Mouse (Mus musculus) cerebellum, adult 9-11 months (tissue): ENCODE results near the gene Cfb.

Source experiments
- DNase-seq: peaks from one replicate; pipeline ENCODE4 v3.0.0; 2022

Gene Cfb

DNA sequence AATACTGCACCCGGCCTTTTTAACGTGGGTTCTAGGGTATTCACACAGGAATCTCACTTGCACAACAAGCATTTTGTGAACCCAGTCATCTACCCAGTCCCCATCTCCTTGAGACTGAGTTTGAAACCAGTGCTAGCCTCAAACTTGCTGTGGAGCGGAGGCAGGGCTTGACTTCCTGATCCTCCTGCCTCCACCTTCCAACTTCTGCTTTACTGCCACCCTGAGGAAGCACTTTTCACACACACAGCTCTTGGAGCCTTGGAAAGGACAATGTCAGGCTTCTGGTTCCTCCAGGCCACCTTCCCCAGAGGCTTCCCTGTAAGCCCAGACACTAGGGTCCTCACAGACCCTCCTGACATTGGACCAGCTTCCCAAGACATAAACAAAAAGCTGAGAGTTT lies 21.0 kb upstream of the Cfb start:
- DNase-seq: no peak

DNA sequence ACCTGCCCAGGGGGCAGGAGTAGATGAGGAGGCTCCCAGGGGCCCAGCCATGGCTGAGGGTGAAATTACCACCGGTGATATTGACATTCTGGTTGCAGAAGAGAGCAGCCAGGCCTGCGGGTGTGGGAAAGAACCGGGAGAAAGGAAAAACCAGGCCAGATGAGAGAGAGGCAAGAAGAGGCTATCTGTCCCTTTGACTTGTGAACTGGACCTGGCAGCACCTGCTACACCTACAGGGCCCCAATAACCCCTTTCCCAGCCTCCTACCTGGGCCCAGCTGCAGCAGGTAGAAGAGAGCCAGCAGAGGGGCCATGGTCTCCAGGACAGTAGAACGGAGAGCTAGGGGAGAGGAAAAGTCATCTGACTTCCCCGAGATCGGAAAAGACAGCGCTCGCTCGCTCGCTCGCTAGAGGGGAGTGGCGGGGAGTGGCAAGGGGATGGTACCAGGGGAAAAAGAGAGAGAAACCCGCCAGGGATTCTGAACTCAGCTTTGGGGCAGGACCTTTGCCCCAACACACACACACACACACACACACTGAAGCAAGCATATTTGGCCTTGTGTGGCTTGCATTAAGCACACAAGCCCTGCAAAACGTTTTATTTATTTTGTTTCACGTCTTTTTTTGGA lies 19.5 kb upstream of the Cfb start, which contains the start of gene Gm20547:
TSS of gene Gm20547 (minus strand) at position 360 of the 628 bp plus-strand sequence.
- no peak for DNase-seq

DNA sequence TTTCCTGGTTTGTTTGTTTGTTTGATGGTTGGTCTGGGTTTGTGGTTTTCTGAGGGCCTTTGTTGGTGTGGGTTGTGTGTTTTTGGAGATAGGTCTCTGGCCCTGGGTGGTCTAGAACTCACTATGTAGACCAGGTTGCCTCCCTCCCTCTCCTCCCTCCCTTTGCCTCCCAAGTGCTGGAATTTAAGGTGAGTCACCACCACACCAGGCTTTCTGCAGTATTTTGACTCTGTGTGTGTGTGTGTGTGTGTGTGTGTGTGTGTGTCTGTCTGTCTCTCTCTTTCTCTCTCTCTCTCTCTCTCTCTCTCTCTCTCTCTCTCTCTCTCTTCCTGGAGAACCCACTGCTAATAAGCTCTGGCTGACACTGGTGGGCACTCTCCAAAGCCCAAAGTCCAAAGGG lies 18.8 kb upstream of the Cfb start:
- no peak for DNase-seq

DNA sequence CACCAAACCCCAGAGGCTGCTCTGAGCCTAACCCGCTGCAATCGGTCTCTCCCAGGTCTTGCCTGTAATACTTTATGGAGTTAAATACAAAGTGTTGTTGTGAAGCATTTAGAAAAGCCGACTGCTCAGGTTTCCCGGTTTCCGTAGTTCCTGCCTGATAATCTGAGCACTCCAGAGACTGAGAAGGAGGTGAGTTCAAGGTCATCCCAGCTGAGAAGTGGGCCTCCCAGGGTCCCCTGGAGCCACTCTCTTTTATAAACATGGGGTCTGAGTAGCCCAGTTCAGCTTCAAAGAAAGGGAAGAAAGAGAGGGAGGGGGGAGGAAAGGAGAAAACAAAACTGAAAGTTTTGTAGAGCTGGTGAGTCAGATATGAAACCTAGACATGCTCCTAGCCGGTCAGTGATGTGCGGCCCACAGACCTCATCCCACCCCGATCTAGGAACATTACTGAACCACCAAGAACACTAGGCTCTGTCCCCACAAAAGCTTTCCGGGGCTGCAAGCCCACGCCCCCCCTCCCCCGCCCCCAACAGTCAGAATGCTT lies 17.1 kb upstream of the Cfb start, which contains the start of gene Zbtb12:
TSS of gene Zbtb12 (plus strand) at position 148 of the 544 bp plus-strand sequence.
- DNase-seq: no peak

DNA sequence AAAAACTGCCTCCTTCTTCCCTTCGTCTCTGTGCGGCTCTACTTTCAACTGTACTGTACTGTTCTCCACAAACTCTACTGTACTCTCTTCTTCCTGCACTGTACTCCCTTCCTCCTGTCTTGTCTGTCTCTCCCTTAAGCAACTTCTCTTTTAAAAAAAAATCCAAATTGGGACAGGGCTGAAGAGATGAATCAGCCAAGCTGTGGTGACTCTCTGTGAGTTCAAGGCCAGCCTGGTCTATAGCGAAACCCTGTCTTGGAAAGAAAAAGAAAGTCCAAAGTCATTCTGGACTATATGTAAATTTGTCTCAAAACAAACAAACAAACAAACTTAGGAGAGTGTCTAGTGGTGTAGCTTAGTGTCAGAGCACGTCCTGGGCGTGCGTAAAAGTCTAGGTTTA lies 12.0 kb upstream of the Cfb start:
- no peak for DNase-seq

DNA sequence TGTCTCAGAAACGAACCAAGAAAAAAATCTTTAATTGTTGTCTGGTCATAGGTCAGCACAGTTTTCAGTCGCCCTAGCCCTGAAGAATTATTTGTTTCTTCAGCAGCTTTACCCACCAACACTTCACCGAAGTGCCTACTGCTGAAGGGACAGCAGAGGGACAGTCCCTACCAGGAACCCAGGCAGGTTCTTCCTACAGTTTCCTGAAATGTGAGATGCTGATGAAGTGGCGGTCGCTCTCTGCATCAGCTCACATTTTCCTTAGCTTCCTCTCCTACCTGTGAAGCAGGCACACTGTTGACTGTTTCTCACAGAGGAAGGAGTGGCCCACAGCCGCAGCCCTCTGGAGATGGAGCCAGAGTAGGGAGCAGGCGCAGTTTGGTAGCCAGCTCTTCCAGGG lies 3.7 kb upstream of the Cfb start:
- no peak for DNase-seq

DNA sequence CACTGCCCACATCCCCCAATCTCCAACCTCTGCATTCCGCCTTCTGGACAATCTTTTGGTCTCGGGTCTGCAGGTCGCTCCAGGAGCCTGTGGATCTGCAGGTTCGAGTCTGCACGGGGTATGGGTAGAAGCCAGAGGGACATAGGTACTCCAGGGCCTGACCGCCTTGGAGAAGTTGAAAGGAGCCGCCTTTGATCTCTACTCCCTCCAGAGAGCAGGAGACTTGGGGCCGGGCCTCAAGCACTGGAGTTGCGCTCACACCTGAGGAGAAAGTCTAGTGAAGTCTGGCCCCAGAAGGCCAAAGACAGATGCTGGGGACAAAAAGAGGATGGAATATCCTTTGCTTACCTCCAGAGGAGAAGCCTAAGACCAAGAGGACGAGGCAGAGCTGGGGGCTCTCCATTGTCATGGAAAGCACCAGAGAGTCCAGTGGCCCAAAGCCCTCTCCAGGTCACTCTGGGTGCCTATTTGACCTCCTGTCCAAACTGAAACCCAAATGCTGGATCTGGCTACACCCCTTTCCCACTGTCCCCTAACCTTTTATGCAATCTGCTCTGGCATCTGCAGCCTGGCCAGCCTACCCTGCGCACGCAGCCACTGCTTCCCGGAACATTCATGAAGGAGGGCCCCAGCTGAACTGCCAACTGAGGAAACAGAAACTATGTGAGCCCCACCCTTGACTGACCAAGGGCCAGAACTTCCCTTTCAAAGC lies 458 bp downstream of the Cfb start:
- no peak for DNase-seq

DNA sequence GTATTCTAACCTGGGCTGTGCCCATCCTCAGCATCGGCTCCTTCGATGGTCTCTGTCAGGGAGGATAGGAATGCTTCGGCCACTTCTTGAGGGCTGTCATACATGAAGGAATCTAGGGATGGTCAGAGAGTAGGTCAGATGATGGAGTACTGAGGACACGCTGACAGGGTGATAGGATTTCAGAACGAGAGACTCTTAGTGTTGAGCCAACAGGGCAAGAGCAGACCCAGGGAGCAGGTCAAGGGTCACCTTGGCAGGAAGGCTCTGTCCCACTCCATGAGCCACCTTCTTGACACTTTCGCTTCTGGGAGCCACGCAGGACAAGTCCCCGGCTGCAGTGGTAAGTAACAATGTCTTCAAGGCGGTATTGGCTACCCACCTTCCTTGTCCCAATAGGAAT lies 1.8 kb downstream of the Cfb start:
- DNase-seq: no peak

DNA sequence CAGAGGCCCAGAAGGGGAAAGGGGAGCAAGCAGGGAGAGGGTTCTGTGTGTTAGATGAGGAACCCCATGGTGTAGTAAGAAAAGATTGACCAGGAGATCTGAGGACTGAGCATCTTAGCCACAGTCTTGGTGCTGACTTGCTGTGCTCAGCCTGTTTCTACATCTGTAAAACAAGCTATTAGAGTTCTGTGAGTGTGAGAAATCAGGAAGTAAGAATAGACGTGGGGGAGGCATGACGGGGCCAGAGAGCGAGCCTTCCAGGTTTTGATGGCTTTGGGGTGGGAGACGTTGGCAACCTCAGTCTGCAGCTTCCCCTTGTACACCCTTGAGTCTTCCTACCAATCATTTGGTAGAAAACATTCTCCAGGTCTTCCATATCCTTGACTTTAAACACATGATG lies 3.6 kb downstream of the Cfb start:
- no peak for DNase-seq

DNA sequence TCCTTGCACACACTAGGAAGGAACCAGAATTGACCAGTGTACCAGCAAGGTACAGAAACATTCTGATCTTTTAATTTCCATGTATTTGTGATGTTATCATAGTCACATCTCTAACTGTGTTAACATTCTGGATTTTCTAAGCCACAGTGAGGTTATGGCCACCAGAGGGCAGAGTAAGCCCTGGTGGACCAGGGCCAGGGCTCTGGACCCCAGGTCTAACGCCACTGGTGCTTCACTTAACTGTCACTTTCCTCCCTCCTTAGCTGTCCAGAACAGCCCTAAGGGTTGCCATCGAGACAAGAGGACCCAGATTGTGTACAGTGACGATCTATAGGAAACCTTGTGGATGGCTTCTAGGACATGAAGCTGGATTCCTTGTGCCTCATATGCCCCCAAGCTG lies 6.5 kb downstream of the Cfb start:
- no peak for DNase-seq

DNA sequence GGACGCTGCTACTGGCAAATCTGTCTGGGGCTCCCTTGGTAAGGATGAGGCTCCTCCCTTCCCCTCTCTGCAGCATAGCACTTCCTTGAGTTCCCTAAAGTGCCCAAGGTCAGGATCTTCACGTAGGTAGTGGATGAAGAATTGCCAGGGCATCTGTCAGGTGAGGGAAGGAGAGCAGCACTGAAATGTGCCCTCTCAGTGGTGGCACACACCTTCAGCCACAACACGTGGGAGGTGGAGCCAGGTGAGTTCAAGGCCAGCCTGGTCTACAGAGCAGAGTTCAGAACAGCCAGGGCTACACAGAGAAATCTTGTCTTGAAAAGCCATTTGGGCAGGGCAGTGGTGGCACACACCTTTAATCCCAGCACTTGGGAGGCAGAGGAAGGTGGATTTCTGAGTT lies 7.6 kb downstream of the Cfb start:
- no peak for DNase-seq

DNA sequence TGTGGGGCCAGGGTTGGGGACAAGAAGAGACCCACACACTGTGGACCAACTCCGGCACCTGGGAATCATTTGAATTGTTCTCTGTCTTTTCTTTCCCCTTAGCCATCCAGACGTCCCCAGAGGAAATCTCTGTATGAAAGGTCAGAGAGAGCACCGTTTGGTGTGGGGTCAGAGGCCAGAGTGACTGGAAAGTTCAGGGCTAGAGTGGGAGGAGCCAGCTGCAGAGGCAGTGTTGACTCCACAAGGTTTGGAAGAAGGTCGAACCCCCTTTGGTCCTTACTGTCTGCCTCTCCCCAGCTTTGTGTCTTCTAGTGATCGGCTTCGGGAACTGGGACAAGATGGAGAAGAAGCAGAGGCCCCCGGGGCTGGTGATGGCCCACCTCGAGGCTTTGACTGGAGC lies 8.8 kb downstream of the Cfb start:
- no peak for DNase-seq

DNA sequence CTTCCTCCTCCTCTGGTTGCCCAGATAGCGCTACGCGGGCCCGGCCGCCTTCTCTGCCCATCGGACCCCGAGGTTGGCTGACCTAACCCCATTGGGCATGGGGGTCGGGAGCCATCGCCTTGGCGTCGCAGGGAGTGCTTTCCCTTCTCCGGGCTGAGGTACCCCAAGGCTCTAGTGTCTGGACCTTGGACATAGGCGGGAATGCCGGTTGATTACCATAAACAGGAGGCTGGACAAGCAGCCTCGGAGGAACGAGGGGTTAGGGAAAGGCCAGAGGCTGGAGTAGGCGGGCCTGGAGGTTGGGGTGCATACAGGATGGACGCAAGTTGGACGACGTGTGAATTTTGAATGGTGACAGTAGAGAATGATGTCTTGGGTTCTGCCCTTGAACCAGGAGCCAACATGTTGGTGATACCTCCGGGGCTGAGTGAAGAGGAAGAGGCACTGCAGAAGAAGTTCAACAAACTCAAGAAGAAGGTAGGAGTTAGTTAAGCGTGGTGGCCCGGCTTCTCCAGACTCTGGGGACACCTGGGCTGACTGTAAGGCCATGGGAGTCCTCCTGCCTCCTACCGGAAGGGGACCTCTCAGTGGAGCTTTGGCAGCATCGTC lies 11.7 kb downstream of the Cfb start:
- DNase-seq: no peak

DNA sequence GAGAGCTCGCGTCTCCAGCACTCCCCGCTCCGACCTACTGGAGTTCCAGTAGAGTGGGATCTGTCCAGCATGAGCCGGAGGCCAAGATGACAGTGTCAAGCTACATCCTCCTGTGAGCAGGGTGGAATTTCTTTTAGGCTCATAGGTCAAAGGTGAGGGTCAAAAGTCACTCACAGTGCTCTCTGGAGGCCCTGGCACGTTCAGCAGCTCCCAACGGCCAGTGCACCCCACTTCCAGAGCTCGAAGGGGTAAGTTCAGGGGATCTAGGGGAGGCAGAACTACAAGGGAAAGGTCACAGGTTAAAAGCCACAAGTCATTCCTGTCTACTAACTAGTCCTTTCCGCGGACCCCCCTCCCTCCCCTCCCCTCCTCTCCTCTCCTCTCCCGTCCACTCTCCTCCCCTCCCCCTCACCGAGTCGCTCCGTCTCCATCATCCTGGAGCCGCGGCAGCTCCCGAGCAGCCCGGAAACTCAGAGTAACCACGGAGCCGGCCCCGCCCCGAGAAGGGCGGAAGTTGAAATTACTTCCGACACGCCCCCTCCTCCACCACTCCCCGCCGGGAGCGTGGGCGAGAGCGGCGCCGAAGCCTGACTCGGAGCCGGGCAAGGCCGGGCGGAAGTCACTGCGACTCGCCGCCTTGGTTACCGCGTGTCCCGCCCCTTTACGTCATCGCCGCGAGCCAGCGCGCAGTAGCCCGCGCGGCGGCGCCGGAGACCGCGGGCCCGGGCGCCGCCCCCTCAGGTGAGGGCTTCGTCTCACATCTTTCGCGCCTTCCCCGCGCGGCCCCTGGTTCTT lies 12.4 kb downstream of the Cfb start, which contains the start of the genes Skiv2l and Nelfe:
TSS of gene Skiv2l (minus strand) at position 489 of the 795 bp plus-strand sequence.
TSS of gene Nelfe (plus strand) at position 670 of the 795 bp plus-strand sequence.
- peak; percentile 98 for DNase-seq

DNA sequence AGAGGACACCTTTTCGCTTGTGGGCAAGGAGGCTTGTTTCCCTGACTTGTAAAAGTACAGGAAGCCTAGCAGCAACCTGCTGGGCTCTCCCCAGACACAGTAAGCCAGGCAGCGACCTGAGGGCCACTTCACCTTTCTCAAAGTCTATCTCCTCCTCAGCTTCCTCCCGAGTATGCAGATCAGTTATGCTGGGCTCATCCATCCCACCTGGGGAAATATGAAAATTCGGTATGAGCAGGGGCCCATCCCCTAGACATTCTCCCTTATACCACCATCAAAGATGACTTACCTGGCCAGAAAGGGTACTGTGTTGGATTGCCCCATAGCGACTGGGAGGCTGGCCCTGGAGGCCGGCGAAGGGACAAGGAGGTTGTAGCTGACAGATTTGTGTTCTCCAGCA lies 14.7 kb downstream of the Cfb start:
- DNase-seq: no peak

DNA sequence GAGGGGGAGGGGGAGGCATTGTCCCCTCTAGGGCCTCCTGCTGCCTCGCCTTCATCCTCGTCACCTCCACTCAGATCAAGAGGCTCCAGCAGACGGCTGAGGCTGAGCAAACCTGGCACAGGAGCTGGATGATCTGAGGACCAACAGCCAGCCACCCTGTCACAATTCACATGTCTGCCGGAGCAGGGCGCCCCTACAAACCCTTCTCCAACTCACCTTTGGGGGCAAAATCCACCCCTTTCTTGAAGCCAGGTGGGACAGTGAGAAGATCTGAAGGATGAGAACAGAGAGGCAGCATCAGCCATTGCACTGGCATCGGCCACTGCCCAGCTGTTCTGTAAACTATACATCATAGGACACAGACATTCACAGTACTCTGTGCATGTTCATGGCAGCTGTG lies 15.1 kb downstream of the Cfb start:
- DNase-seq: no peak

DNA sequence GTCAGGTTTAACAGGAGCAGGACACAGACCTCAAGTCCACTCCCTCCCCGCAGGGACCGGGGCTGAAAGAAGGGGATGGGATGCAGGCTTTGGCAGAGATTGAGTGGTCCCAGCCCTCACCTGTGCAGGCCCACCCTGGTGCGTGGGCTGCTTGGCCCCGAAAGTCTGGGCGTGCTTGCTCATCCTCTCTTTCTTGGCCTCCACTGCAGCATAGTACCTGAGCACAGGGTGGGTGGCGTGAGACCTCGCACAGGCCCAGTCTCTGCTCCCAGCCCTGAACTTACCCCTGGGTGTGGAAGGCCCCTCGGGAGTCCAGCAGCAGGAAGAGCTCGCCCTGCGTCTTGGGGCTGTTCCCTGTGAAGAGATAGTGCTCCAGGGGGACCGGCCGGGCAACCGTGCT lies 17.4 kb downstream of the Cfb start:
- no peak for DNase-seq

DNA sequence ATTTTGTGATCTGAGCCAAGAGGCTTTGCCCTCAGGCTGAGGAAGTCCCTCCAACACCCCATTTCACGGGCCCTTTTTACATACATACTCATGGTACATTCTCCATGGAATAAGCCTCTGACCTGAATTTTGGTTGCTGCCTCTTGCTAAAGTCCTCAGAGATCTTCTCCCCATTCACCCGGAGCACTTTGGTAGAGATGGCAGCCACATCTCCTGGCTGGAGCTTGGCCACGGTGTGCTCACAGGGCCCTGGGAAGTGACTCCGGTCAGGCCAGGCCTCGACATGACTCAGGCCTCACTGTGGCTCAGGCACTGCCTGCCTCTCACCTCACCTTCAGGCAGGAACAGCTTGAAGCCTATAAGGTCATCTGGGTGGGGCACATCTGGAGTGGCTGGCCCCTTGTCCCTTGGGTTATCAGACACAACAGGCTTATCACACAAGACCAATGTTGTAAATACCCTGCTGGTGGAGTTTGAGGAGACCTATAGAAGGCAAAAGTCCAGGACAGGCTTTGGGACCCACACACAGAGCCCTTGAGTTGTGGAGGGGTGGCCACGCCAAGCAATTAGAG lies 21.5 kb downstream of the Cfb start:
- no peak for DNase-seq

DNA sequence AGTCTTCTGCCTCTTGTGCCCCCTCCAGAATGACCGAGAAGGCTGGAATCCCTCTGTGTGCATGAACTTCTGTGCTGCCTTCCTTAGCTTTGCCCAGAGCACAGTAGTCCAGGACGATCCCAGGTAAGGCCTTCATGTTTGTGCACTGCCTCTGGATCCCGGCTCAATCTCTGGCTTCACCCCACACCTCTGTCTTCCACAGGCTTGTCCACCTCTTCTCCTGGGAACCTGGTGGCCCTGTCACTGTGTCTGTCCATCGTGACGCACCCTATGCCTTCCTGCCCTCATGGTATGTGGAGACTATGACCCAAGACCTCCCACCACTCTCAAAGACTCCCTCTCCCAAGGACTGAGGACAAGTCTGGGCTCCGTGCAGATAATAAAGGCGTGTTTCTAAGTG lies 23.5 kb downstream of the Cfb start:
- no peak for DNase-seq

DNA sequence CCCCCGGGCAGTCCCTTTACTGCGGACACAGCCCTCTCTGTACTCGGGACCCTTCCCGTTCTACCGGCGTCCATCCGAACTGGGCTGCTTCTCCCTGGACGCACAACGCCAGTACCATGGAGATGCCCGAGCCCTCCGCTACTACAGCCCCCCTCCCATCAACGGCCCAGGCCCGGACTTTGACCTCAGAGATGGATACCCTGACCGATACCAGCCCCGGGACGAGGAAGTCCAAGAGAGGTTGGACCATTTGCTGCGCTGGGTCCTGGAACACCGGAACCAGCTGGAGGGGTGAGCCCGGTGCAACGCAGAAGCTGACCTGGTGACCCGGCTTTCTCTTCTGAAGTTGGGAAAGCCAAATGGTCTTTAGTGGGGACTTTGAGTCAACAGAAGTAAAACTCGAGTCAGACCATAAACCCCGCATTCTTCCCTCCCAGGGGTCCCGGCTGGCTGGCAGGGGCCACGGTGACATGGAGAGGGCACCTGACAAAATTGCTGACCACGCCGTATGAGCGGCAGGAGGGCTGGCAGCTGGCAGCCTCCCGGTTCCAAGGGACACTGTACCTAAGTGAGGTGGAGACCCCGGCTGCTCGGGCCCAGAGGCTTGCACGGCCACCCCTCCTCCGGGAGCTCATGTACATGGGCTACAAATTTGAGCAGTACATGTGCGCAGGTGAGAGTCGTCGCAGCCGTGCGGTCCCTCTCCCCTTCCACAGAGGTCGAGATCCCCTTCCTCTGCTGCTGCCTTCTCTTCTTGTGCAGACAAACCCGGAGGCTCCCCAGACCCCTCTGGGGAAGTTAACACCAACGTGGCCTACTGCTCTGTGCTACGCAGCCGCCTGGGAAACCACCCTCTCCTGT lies 24.6 kb downstream of the Cfb start:
- DNase-seq: peak; percentile 57

DNA sequence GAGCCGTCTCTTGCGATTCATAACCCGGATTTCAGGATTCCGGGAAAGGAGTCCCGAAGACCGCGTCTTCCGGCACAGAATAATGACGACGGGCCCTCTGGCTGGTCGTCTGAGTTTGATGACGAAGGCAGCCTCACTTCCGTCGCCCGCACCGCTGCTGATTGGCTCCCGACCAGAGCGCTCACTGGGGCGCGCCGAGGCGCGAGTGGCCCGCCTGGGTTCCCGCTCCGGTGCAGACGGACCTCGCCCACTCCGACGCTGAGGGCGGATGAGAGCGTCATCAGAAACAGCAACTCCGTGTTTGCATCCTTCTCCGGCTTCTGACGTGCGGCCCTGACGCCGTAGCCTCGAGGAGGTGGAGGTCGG lies 25.5 kb downstream of the Cfb start, which contains the start of the genes Stk19 and Dxo:
TSS of gene Stk19 (minus strand) at position 90 of the 366 bp plus-strand sequence.
TSS of gene Dxo (plus strand) at position 164 of the 366 bp plus-strand sequence.
- DNase-seq: peak; percentile 96
